Mouse (Mus musculus): Measurements from ENCODE around the gene Bbs9. TPM values are rescaled to one million over a fixed set of nuclear protein-coding genes. Genes with fewer than 3 reads are reported as not detected.
"Not testable (repeated sequence)": the region's sequence is repeated elsewhere in the genome, so short reads cannot be mapped to it uniquely, and the experiment has no call there.

Gene Bbs9
- polyA plus RNA-seq, 1 experiment = 8.0 TPM

- H3K4me3 ChIP-seq (replicated peaks; ENCODE audit: control insufficient read depth, low read depth, low read length); H3K4me1 ChIP-seq (ENCODE audit: control insufficient read depth, insufficient read depth, low read length); H3K27ac ChIP-seq (ENCODE audit: control insufficient read depth, insufficient read depth, low read depth, low read length, poor library complexity): not testable (repeated sequence)
- 0 out of 2 replicates have a peak, but pooled peaks have one; percentile 23 for TF ChIP-seq CTCF (IDR thresholded peaks at IDR 0.05; ENCODE audit: control insufficient read depth, insufficient read depth, low read length)
- WGBS = 51% methylated on average over 4 of the region's 4 CpGs
Measured at GRCm38 (mm10) chr9:22713286-22713685, 237.8 kb downstream of the Bbs9 start.

GRCm38 (mm10) chr9:22717583-22717982, 242.1 kb downstream of the Bbs9 start:
- TF ChIP-seq POLR2A (IDR thresholded peaks at IDR 0.05; ENCODE audit: borderline replicate concordance, control insufficient read depth, low read depth, low read length) (no peak), CTCF (IDR thresholded peaks at IDR 0.05; ENCODE audit: control insufficient read depth, insufficient read depth, low read length) (no peak)
- WGBS = 69% methylated on average over 4 of the region's 4 CpGs
- Histone ChIP-seq H3K27ac (ENCODE audit: control insufficient read depth, insufficient read depth, low read depth, low read length, poor library complexity) (no peak overlapping the region), H3K4me3 (replicated peaks; ENCODE audit: control insufficient read depth, low read depth, low read length) (no peak overlapping the region), H3K4me1 (ENCODE audit: control insufficient read depth, insufficient read depth, low read length) (no peaks in the 10 kb centered on the region)

- Histone ChIP-seq H3K4me3 (replicated peaks; ENCODE audit: control insufficient read depth, low read depth, low read length) (no peak overlapping the region), H3K27ac (ENCODE audit: control insufficient read depth, insufficient read depth, low read depth, low read length, poor library complexity) (no peak overlapping the region), H3K4me1 (ENCODE audit: control insufficient read depth, insufficient read depth, low read length) (no peaks in the 10 kb centered on the region)
- 70% methylated on average over 8 of the region's 8 CpGs for WGBS
- TF ChIP-seq POLR2A (IDR thresholded peaks at IDR 0.05; ENCODE audit: borderline replicate concordance, control insufficient read depth, low read depth, low read length) = no peak
- TF ChIP-seq CTCF (IDR thresholded peaks at IDR 0.05; ENCODE audit: control insufficient read depth, insufficient read depth, low read length) = no peak
Measured at GRCm38 (mm10) chr9:22718174-22718823, 242.8 kb downstream of the Bbs9 start.

- TF ChIP-seq CTCF (IDR thresholded peaks at IDR 0.05; ENCODE audit: control insufficient read depth, insufficient read depth, low read length) (no peak), POLR2A (IDR thresholded peaks at IDR 0.05; ENCODE audit: borderline replicate concordance, control insufficient read depth, low read depth, low read length) (no peak)
- Histone ChIP-seq H3K4me3 (replicated peaks; ENCODE audit: control insufficient read depth, low read depth, low read length) (no peak overlapping the region), H3K27ac (ENCODE audit: control insufficient read depth, insufficient read depth, low read depth, low read length, poor library complexity) (no peak overlapping the region), H3K4me1 (ENCODE audit: control insufficient read depth, insufficient read depth, low read length) (no peaks in the 10 kb centered on the region)
- 75% methylated on average over 1 of the region's 1 CpGs for WGBS
Measured at GRCm38 (mm10) chr9:22732646-22733045, 257.1 kb downstream of the Bbs9 start.

GRCm38 (mm10) chr9:22734954-22735353, 259.4 kb downstream of the Bbs9 start:
- no peak for TF ChIP-seq POLR2A (IDR thresholded peaks at IDR 0.05; ENCODE audit: borderline replicate concordance, control insufficient read depth, low read depth, low read length)
- H3K4me1 ChIP-seq (ENCODE audit: control insufficient read depth, insufficient read depth, low read length) = no peaks in the 10 kb centered on the region
- WGBS = 89% methylated on average over 8 of the region's 8 CpGs
- H3K27ac ChIP-seq (ENCODE audit: control insufficient read depth, insufficient read depth, low read depth, low read length, poor library complexity) = no peak overlapping the region
- H3K4me3 ChIP-seq (replicated peaks; ENCODE audit: control insufficient read depth, low read depth, low read length) = no peak overlapping the region

- TF ChIP-seq POLR2A (IDR thresholded peaks at IDR 0.05; ENCODE audit: borderline replicate concordance, control insufficient read depth, low read depth, low read length) (no peak), CTCF (IDR thresholded peaks at IDR 0.05; ENCODE audit: control insufficient read depth, insufficient read depth, low read length) (no peak)
- no peak overlapping the region for H3K4me3 ChIP-seq (replicated peaks; ENCODE audit: control insufficient read depth, low read depth, low read length)
- 90% methylated on average over 8 of the region's 8 CpGs for whole genome bisulfite sequencing
- no peak overlapping the region for H3K27ac ChIP-seq (ENCODE audit: control insufficient read depth, insufficient read depth, low read depth, low read length, poor library complexity)
- no peaks in the 10 kb centered on the region for H3K4me1 ChIP-seq (ENCODE audit: control insufficient read depth, insufficient read depth, low read length)
Measured at GRCm38 (mm10) chr9:22735385-22735784, 259.9 kb downstream of the Bbs9 start.

- no peak for TF ChIP-seq POLR2A (IDR thresholded peaks at IDR 0.05; ENCODE audit: borderline replicate concordance, control insufficient read depth, low read depth, low read length)
- TF ChIP-seq CTCF (IDR thresholded peaks at IDR 0.05; ENCODE audit: control insufficient read depth, insufficient read depth, low read length) = no peak
- Histone ChIP-seq H3K4me3 (replicated peaks; ENCODE audit: control insufficient read depth, low read depth, low read length) (no peak overlapping the region), H3K4me1 (ENCODE audit: control insufficient read depth, insufficient read depth, low read length) (no peaks in the 10 kb centered on the region), H3K27ac (ENCODE audit: control insufficient read depth, insufficient read depth, low read depth, low read length, poor library complexity) (no peak overlapping the region)
- WGBS = 81% methylated on average over 6 of the region's 6 CpGs
Measured at GRCm38 (mm10) chr9:22737893-22738292, 262.4 kb downstream of the Bbs9 start.

GRCm38 (mm10) chr9:22738861-22739260, 263.3 kb downstream of the Bbs9 start:
- TF ChIP-seq CTCF (IDR thresholded peaks at IDR 0.05; ENCODE audit: control insufficient read depth, insufficient read depth, low read length) = no peak
- TF ChIP-seq POLR2A (IDR thresholded peaks at IDR 0.05; ENCODE audit: borderline replicate concordance, control insufficient read depth, low read depth, low read length) = no peak
- no peak overlapping the region for H3K27ac ChIP-seq (ENCODE audit: control insufficient read depth, insufficient read depth, low read depth, low read length, poor library complexity)
- no peaks in the 10 kb centered on the region for H3K4me1 ChIP-seq (ENCODE audit: control insufficient read depth, insufficient read depth, low read length)
- 85% methylated on average over 3 of the region's 3 CpGs for WGBS
- H3K4me3 ChIP-seq (replicated peaks; ENCODE audit: control insufficient read depth, low read depth, low read length) = no peak overlapping the region

GRCm38 (mm10) chr9:22741967-22742366, 266.5 kb downstream of the Bbs9 start:
- H3K4me1 ChIP-seq (ENCODE audit: control insufficient read depth, insufficient read depth, low read length) = no peaks in the 10 kb centered on the region
- no peak overlapping the region for H3K4me3 ChIP-seq (replicated peaks; ENCODE audit: control insufficient read depth, low read depth, low read length)
- WGBS = 74% methylated on average over 1 of the region's 1 CpGs
- H3K27ac ChIP-seq (ENCODE audit: control insufficient read depth, insufficient read depth, low read depth, low read length, poor library complexity) = no peak overlapping the region
- TF ChIP-seq CTCF (IDR thresholded peaks at IDR 0.05; ENCODE audit: control insufficient read depth, insufficient read depth, low read length) = no peak
- TF ChIP-seq POLR2A (IDR thresholded peaks at IDR 0.05; ENCODE audit: borderline replicate concordance, control insufficient read depth, low read depth, low read length) = no peak
